Mouse (Mus musculus) G1E (cell line): Measurements from ENCODE around the gene Foxo1.

ENCODE experiments used
- CTCF ChIP-seq: IDR thresholded peaks from 2 replicates; pipeline ENCODE4 v1.5.1; 2012; ENCODE audit warnings: low read depth, low read length, inconsistent platforms, mixed read lengths
- GATA1 ChIP-seq: IDR thresholded peaks from 2 replicates; pipeline ENCODE4 v1.6.1; 2012; ENCODE audit warnings: borderline replicate concordance, low read length, inconsistent platforms, mixed read lengths
- POLR2AphosphoS5 ChIP-seq: IDR thresholded peaks from 2 replicates; pipeline ENCODE4 v1.6.1; 2012; ENCODE audit warnings: low read depth, low read length, inconsistent platforms; ENCODE audit not compliant: insufficient replicate concordance
- TAL1 ChIP-seq: conservative IDR thresholded peaks from 2 replicates; pipeline ENCODE4 v1.6.1; 2012; ENCODE audit warnings: low read depth, low read length, inconsistent platforms, mixed read lengths

- TF ChIP-seq POLR2AphosphoS5 (no peak), CTCF (no peak), GATA1 (no peak), TAL1 (no peak)
These were observed 32.4 kb downstream of the Foxo1 start for GRCm38 (mm10) chr3:52300517-52300916.
